Mouse (Mus musculus): ENCODE measurements around the gene March1. TPM values are rescaled to one million over a fixed set of nuclear protein-coding genes. Genes with fewer than 3 reads are reported as not detected.

March1 gene
- polyA plus RNA-seq, 1 experiment from 2014 or later, result 0.45 TPM

DNA sequence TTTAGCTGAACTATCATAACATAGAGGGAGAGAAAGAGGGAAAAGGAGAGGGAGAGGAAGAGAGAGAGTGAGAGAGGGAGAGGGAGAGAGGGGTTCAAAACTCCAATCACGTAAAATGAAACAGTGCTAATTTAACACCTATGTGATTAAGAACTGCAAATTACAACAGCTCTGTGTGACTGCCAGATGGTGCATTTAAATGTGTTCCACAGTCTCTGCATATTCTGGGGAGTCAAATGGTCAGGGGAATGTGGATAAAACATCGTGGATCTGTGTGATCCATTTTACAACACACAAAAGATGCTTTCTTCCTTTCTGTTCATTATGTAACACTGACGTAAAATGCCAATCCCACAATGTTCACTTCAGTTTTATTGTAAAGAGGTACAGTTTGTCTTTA lies 416.0 kb downstream of the March1 start:
- no peaks in the 10 kb centered on the region for H3K9me3 ChIP-seq (replicated peaks)
- H3K9ac ChIP-seq, result no peak overlapping the region
- DNase-seq (no peak), ATAC-seq (ENCODE audit: low read depth) (no peak)
- no peaks in the 10 kb centered on the region for H3K27me3 ChIP-seq
- H3K4me3 ChIP-seq (replicated peaks), result no peak overlapping the region
- no peak overlapping the region for H3K4me2 ChIP-seq
- H3K4me1 ChIP-seq (replicated peaks), result no peaks in the 10 kb centered on the region
- 55% methylated on average over 3 of the region's 3 CpGs for WGBS (ENCODE audit: insufficient replicate concordance)
- H3K36me3 ChIP-seq, result no peaks in the 10 kb centered on the region
- H3K27ac ChIP-seq, result no peak overlapping the region

GRCm38 (mm10) chr8:66034429-66034828 lies 416.7 kb downstream of the March1 start:
- H3K4me2 ChIP-seq, result no peak overlapping the region
- H3K4me3 ChIP-seq (replicated peaks), result no peak overlapping the region
- DNase-seq (no peak), ATAC-seq (ENCODE audit: low read depth) (no peak)
- no peak overlapping the region for H3K9ac ChIP-seq
- 73% methylated on average over 3 of the region's 3 CpGs for WGBS (ENCODE audit: insufficient replicate concordance)
- H3K4me1 ChIP-seq (replicated peaks), result no peaks in the 10 kb centered on the region
- H3K9me3 ChIP-seq (replicated peaks), result no peaks in the 10 kb centered on the region
- no peaks in the 10 kb centered on the region for H3K27me3 ChIP-seq
- no peaks in the 10 kb centered on the region for H3K36me3 ChIP-seq
- H3K27ac ChIP-seq, result no peak overlapping the region

DNA sequence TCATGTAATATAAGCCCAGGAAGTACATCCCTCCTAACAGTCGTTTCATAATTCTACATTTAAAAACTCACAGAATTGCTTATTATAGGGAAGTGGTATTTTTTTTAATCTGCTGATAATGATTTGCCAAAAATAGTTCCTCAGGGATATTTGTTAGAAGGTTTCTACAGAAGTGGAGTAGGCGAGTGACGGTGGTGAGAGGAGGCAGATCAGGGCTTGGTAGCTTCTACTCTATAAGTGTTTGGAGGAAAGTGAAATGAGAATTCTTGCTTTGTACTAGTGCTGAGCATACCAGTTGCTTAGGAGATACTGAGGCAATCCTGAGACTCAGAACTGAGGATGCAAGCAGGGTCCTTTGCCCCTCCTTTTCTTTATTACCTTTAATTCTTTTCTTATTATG lies 476.5 kb downstream of the March1 start:
- H3K4me2 ChIP-seq, result no peak overlapping the region
- no peak for ATAC-seq (ENCODE audit: low read depth)

GRCm38 (mm10) chr8:66098148-66098547 lies 480.4 kb downstream of the March1 start:
- WGBS (ENCODE audit: insufficient replicate concordance), result 59% methylated on average over 1 of the region's 1 CpGs
- Histone ChIP-seq H3K27ac (no peak overlapping the region), H3K9me3 (replicated peaks) (no peaks in the 10 kb centered on the region), H3K36me3 (no peaks in the 10 kb centered on the region), H3K4me2 (no peak overlapping the region), H3K4me3 (replicated peaks) (no peak overlapping the region), H3K27me3 (no peaks in the 10 kb centered on the region), H3K9ac (no peak overlapping the region), H3K4me1 (replicated peaks) (no peaks in the 10 kb centered on the region)
- no peak for ATAC-seq (ENCODE audit: low read depth)
- no peak for DNase-seq

More for the DNA sequence above, 476.5 kb downstream of the March1 start:
- no peak for DNase-seq
- no peaks in the 10 kb centered on the region for H3K9me3 ChIP-seq (replicated peaks)
- no peak overlapping the region for H3K4me3 ChIP-seq (replicated peaks)
- H3K9ac ChIP-seq, result no peak overlapping the region
- H3K36me3 ChIP-seq, result no peaks in the 10 kb centered on the region
- no peaks in the 10 kb centered on the region for H3K27me3 ChIP-seq
- H3K4me1 ChIP-seq (replicated peaks), result no peaks in the 10 kb centered on the region
- WGBS (ENCODE audit: insufficient replicate concordance), result 67% methylated on average over 3 of the region's 3 CpGs
- no peak overlapping the region for H3K27ac ChIP-seq

DNA sequence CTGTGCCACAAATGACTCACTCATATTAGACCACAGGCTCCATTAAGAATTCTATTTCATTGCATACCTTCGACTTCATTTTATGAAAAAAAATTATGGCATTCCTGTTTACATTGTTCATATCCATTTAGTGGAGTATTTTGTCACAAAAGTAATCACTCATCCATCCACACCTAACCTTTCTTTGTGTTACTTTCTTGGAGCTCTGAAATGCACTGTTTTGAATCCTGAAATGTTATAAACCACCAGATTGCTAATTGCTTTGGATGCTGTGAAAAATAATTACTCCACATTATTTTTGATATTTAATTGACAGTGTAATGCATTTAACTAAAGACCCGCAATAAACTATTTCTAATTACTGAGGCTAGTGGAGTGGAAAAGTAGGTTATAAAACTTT lies 501.6 kb downstream of the March1 start:
- no peaks in the 10 kb centered on the region for H3K4me1 ChIP-seq (replicated peaks)
- no peak overlapping the region for H3K4me3 ChIP-seq (replicated peaks)
- DNase-seq (no peak), ATAC-seq (ENCODE audit: low read depth) (no peak)
- no peak overlapping the region for H3K9ac ChIP-seq
- no peaks in the 10 kb centered on the region for H3K27me3 ChIP-seq
- WGBS (ENCODE audit: insufficient replicate concordance), result 60% methylated on average over 2 of the region's 2 CpGs
- H3K36me3 ChIP-seq, result no peaks in the 10 kb centered on the region
- no peak overlapping the region for H3K27ac ChIP-seq
- no peaks in the 10 kb centered on the region for H3K9me3 ChIP-seq (replicated peaks)
- H3K4me2 ChIP-seq, result no peak overlapping the region

DNA sequence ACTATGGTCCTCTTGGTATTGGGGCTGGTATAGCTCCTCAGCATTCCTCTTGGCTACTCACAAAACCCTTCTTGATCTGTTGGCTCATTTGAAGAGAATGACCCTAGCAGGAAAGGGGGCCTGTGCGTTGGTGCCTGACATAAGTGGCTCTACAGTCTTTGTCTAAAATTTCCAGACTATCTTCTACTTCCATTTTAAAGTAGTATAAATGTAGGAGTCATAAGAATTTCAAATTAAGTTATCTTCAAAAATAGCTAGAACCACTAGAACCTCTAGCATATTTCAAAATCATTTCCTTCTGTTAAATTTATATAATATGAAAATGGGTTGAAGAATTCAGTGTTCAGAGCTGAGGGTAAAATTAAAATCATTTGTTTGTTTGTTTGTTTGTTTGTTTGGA lies 541.9 kb downstream of the March1 start:
- Histone ChIP-seq H3K36me3 (no peaks in the 10 kb centered on the region), H3K4me2 (no peak overlapping the region), H3K27me3 (no peaks in the 10 kb centered on the region), H3K4me3 (replicated peaks) (no peak overlapping the region), H3K4me1 (replicated peaks) (no peaks in the 10 kb centered on the region), H3K27ac (no peak overlapping the region), H3K9ac (no peak overlapping the region), H3K9me3 (replicated peaks) (no peaks in the 10 kb centered on the region)
- ATAC-seq (ENCODE audit: low read depth) (no peak), DNase-seq (no peak)
- WGBS (ENCODE audit: insufficient replicate concordance), result 72% methylated on average over 1 of the region's 1 CpGs

- Histone ChIP-seq H3K36me3 (no peaks in the 10 kb centered on the region), H3K4me3 (replicated peaks) (no peak overlapping the region), H3K9me3 (replicated peaks) (no peaks in the 10 kb centered on the region), H3K4me2 (no peak overlapping the region), H3K27ac (no peak overlapping the region), H3K9ac (no peak overlapping the region), H3K27me3 (no peaks in the 10 kb centered on the region), H3K4me1 (replicated peaks) (no peaks in the 10 kb centered on the region)
- ATAC-seq (ENCODE audit: low read depth) (no peak), DNase-seq (no peak)
- 63% methylated on average over 1 of the region's 1 CpGs for WGBS (ENCODE audit: insufficient replicate concordance)
Observed at GRCm38 (mm10) chr8:66166835-66167234, 549.1 kb downstream of the March1 start.

DNA sequence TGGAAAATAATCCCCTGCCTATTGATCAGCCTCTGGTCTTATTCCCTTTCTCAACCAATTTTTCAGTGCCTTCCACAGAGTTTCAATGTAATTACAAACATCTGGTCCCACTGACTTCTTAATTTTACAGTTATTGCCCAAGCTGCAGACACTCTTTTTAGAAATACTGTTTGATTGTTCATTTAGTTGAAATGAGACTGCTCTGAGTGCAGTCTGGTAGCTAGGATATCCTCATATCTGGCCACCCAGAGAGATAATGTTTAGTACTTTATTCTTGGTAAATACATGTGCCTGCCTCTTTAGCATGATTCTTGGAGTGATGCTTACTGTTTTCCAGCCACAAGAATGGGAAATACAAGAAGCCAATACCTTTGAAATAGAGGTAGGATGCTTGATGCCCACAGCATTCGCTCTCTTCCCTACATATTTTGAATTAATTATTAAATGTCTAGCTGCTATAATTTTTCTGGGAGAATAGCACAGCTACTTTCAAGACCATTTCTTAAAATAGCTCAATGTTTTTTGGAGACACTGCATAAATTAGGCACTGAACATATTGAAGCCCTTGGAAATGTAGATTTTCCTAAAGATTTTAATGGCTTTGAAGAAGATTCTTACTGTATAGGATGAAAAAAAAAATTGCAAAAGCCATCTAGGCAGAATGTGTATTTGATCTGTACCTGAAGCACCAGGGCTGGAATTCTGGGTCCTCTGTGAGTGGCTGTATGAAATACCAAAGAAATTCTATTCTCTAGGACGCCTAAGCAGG lies 549.9 kb downstream of the March1 start:
- Histone ChIP-seq H3K27me3 (no peaks in the 10 kb centered on the region), H3K4me2 (no peak overlapping the region), H3K36me3 (no peaks in the 10 kb centered on the region), H3K4me3 (replicated peaks) (no peak overlapping the region), H3K9ac (no peak overlapping the region), H3K9me3 (replicated peaks) (no peaks in the 10 kb centered on the region), H3K27ac (no peak overlapping the region), H3K4me1 (replicated peaks) (no peaks in the 10 kb centered on the region)
- WGBS (ENCODE audit: insufficient replicate concordance), result 39% methylated on average over 2 of the region's 2 CpGs
- DNase-seq, result no peak
- no peak for ATAC-seq (ENCODE audit: low read depth)

DNA sequence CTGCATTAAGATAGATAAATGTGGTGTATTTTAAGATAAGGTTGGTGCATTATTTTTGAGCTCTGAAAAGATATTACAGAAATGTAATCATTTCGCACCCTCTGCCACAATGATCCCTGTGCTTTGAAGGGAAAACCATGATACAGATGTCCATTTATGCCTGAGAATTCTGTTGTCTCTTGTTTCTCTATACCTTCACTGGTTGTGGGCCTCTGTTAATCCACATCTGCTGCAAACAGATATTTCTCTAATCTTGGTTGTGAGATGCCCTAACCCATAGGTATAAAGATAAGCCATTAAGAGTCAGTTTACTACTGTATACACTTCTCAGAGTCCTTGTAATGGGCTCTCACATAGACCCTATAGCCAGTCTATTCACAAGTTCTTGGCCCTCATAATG lies 561.6 kb downstream of the March1 start:
- Histone ChIP-seq H3K27me3 (no peaks in the 10 kb centered on the region), H3K4me1 (replicated peaks) (no peaks in the 10 kb centered on the region), H3K36me3 (no peaks in the 10 kb centered on the region), H3K27ac (no peak overlapping the region), H3K4me2 (no peak overlapping the region), H3K4me3 (replicated peaks) (no peak overlapping the region), H3K9me3 (replicated peaks) (no peaks in the 10 kb centered on the region), H3K9ac (no peak overlapping the region)
- WGBS (ENCODE audit: insufficient replicate concordance), result 63% methylated on average over 1 of the region's 1 CpGs
- no peak for DNase-seq
- ATAC-seq (ENCODE audit: low read depth), result no peak

DNA sequence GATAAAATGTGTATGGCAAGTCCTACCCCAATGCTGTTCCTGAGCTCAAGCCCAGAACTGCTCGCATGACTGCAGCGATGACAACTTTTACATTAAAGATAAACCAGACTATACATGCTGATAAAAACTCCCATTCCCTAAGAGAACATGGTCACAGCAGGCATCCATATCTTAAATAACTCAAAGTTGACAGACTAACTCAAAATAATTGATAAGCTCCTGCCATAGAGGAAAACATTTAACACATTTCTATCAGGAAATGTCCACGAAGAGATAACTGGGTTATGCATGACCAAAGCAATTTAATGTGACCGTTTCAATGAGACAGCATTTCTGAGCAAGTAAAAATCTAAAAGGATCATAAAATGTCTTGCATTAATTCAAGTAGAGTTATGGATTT lies 563.6 kb downstream of the March1 start:
- H3K4me1 ChIP-seq (replicated peaks), result no peaks in the 10 kb centered on the region
- H3K9me3 ChIP-seq (replicated peaks), result no peaks in the 10 kb centered on the region
- no peak overlapping the region for H3K9ac ChIP-seq
- H3K36me3 ChIP-seq, result no peaks in the 10 kb centered on the region
- ATAC-seq (ENCODE audit: low read depth) (no peak), DNase-seq (no peak)
- WGBS (ENCODE audit: insufficient replicate concordance), result 52% methylated on average over 4 of the region's 4 CpGs
- H3K27ac ChIP-seq, result no peak overlapping the region
- no peaks in the 10 kb centered on the region for H3K27me3 ChIP-seq
- no peak overlapping the region for H3K4me3 ChIP-seq (replicated peaks)
- H3K4me2 ChIP-seq, result no peak overlapping the region

- Histone ChIP-seq H3K9ac (no peak overlapping the region), H3K9me3 (replicated peaks) (no peaks in the 10 kb centered on the region), H3K4me2 (no peak overlapping the region), H3K36me3 (no peaks in the 10 kb centered on the region), H3K4me3 (replicated peaks) (no peak overlapping the region), H3K27ac (no peak overlapping the region), H3K27me3 (no peaks in the 10 kb centered on the region), H3K4me1 (replicated peaks) (no peaks in the 10 kb centered on the region)
- DNase-seq, result no peak
- WGBS (ENCODE audit: insufficient replicate concordance), result 51% methylated on average over 3 of the region's 3 CpGs
- ATAC-seq (ENCODE audit: low read depth), result no peak
Observed at GRCm38 (mm10) chr8:66182257-66182656, 564.6 kb downstream of the March1 start.

DNA sequence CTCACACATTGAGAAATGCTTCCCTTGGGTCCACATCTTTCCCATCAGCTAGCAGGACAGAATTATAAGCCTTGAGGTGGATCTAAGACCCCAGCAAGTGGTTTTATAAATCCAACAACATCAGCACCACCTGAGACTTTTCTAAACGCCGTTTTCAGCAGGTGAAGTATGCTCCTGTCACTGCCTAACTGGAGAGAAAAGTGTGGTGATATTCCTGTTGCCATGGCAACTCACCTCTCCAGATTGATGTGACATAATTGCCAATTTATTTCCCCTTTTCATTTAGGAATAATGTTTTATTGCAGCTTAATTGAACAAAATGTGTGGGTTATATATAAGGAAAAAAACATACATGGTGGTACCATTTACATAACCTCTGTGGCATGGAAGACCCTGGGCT lies 565.8 kb downstream of the March1 start:
- no peak overlapping the region for H3K27ac ChIP-seq
- no peaks in the 10 kb centered on the region for H3K27me3 ChIP-seq
- DNase-seq (no peak), ATAC-seq (ENCODE audit: low read depth) (no peak)
- WGBS (ENCODE audit: insufficient replicate concordance), result 60% methylated on average over 2 of the region's 2 CpGs
- no peak overlapping the region for H3K4me2 ChIP-seq
- no peak overlapping the region for H3K4me3 ChIP-seq (replicated peaks)
- no peaks in the 10 kb centered on the region for H3K4me1 ChIP-seq (replicated peaks)
- no peaks in the 10 kb centered on the region for H3K36me3 ChIP-seq
- H3K9me3 ChIP-seq (replicated peaks), result no peaks in the 10 kb centered on the region
- no peak overlapping the region for H3K9ac ChIP-seq

Measured in liver, embryonic 13.5 days (tissue).